Mouse (Mus musculus) midbrain, embryonic 16.5 days (tissue): ENCODE results near the gene Adck2. TPM values are rescaled to one million over a fixed set of nuclear protein-coding genes. Genes with fewer than 3 reads are reported as not detected.

Experiments
- ATAC-seq: fragments of 200-750 bp; cut with Nextera tagmentation; 2 replicates; pipeline ENCODE4 v1.8.0; 2017; ENCODE audit warnings: moderate TSS enrichment
- H3K27ac ChIP-seq: fragments of 300-500 bp; sonication (generic); 2 replicates; pipeline ENCODE4 v1.5.1; 2014; ENCODE audit warnings: mild to moderate bottlenecking, low read length, mixed read lengths
- H3K27me3 ChIP-seq: fragments of 300-500 bp; sonication (generic); 2 replicates; pipeline ENCODE4 v1.6.1; 2014; ENCODE audit warnings: low read depth, low read length, mixed read lengths; ENCODE audit not compliant: control insufficient read depth, insufficient read depth
- H3K36me3 ChIP-seq: fragments of 300-500 bp; sonication (generic); 2 replicates; pipeline ENCODE4 v1.6.1; 2014; ENCODE audit warnings: mild to moderate bottlenecking, low read length, moderate library complexity, mixed read lengths; ENCODE audit not compliant: control insufficient read depth, insufficient read depth
- H3K4me1 ChIP-seq: fragments of 300-500 bp; sonication (generic); 2 replicates; pipeline ENCODE4 v1.6.1; 2014; ENCODE audit warnings: mild to moderate bottlenecking, low read length, mixed read lengths; ENCODE audit not compliant: control insufficient read depth, insufficient read depth
- H3K4me2 ChIP-seq: fragments of 300-500 bp; sonication (generic); 2 replicates; pipeline ENCODE4 v1.6.1; 2014; ENCODE audit warnings: mild to moderate bottlenecking, low read length, mixed read lengths
- H3K4me3 ChIP-seq: fragments of 300-500 bp; sonication (generic); 2 replicates; pipeline ENCODE4 v1.5.1; 2014; ENCODE audit warnings: low read depth, mild to moderate bottlenecking, low read length, moderate library complexity, mixed read lengths
- H3K9ac ChIP-seq: fragments of 300-500 bp; sonication (generic); 2 replicates; pipeline ENCODE4 v1.6.1; 2014; ENCODE audit warnings: low read depth, low read length, mixed read lengths
- H3K9me3 ChIP-seq: fragments of 300-500 bp; sonication (generic); replicated peaks from 2 replicates; pipeline ENCODE4 v1.6.1; 2014; ENCODE audit warnings: mild to moderate bottlenecking, low read length, mixed read lengths; ENCODE audit not compliant: control insufficient read depth, poor library complexity, severe bottlenecking
- WGBS: fragments of 180-500 bp; shearing (Covaris S2); extraction: QIAGEN DNeasy Blood & Tissue Kit; methylation state at CpG from one replicate; pipeline ENCODE4 v1.1.7; 2014; 5-methylcytosine and 5-hydroxymethylcytosine counted together
- polyA plus RNA-seq: library from polyadenylated mRNA; unstranded; fragments of >200 nt; fragmentation: Nextera tagmentation; extraction: Ambion mirVana; gene quantifications from 2 replicates; pipeline ENCODE4 v1.2.1, GENCODE M21; 2015

Gene Adck2
- polyA plus RNA-seq, 1 experiment from 2014 or later: 50.3 TPM

DNA sequence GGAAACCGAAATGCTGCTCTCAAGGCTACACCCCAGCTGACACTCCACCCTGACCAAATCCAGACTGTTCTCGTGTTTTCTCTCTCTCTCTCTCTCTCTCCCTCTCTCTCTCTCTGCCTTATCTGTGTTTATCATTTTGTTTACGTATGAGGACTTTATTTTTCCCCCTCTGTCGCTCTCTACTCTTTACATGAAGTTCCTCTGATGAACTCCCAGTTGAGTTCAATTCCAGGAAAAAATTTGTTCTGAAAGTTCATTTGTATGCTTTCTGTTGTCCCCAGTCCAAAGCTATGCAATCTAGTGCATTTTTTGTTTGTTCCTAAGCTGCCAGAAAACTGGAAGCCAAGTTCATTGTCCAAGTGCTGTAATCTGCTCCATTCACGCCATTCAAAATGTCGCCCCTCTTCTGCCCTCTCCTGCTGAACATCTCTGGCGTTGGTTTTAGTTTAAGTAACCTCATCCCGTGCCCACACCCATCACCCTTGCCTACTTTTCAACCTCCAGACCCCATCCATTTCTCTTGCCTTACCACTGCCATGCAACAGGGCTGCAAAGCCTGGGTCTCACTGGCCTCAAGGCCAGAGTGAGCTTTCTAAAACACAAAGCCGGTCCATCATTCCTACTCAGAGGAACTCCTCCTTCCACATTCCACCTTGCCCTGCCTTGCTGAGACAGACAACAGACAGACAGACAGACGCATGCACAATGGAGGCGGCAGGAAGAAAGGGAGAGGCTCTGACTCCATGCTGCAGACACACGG lies 18.6 kb upstream of the Adck2 start:
- Histone ChIP-seq H3K27ac (0 out of 2 replicates have a peak overlapping the region, but pooled peaks have one; percentile 11), H3K9ac (peak overlapping the region; percentile 41; the same call in 1 of the 2 replicates), H3K27me3 (no peaks in the 10 kb centered on the region), H3K4me1 (peaks cover 29% of the 10 kb centered on the region), H3K9me3 (no peaks in the 10 kb centered on the region), H3K36me3 (peaks cover 4% of the 10 kb centered on the region; the same call in 1 of the 2 replicates), H3K4me3 (peak overlapping the region; percentile 19), H3K4me2 (peak overlapping the region; percentile 68)
- WGBS: 43% methylated on average over 12 of the region's 12 CpGs
- no peak for ATAC-seq

DNA sequence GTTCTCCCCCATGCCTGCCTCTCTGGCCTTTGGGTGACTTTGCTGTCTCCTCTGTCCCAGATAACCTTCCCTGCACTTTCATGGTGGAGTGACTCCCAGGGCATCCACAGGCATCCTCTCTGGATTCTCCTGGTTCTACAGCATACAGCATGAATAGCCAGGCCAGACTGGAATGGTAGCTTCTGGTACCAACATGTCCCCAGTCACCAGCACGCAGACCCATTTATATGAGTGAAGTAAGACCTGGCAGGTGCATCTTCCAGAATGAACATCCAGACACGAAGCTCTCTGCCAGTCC lies 18.1 kb upstream of the Adck2 start:
- Histone ChIP-seq H3K36me3 (peaks cover 4% of the 10 kb centered on the region; the same call in 1 of the 2 replicates), H3K27me3 (no peaks in the 10 kb centered on the region), H3K27ac (no peak overlapping the region), H3K4me2 (peak overlapping the region; percentile 68), H3K4me1 (peaks cover 29% of the 10 kb centered on the region), H3K4me3 (peak overlapping the region; percentile 19), H3K9ac (peak overlapping the region; percentile 41; the same call in 1 of the 2 replicates), H3K9me3 (no peaks in the 10 kb centered on the region)
- no peak for ATAC-seq
- WGBS: 54% methylated on average over 2 of the region's 2 CpGs

DNA sequence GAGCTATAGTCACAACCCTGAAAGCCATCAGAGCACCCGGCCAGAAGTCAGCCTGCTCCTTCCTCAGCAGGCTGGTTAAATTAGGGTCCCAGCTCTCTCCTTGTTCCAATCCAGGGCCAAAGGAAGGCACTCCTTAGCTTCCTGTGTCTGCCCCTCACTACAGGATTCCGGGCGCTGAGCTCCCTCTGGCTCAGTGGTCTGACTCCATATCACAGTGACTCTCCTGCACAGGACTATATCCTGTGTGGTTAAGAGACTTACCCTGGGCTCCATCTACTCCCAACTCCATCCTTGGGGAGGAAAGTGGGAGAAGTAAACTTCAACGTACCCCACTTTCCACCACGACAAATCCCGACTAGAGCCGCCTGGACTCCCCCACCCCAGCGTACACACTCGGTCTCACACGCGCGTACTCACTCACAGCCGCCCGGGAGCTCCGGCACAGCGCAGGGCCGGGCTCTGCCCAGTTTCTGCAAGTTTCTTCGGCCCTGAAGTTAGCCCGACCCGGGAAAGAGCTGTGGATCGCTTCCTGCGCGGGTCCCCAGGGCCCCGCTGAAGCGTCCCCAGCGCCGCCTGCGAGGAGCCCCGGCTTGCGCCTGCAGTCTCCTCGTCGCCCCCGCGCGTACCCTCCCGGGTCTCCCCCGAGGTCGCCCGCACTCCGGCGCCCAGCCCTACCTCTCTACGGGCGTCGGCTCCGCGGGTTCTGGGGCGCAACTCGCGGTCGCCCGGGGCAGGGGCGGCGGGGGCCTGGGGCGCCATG lies 16.6 kb upstream of the Adck2 start:
- H3K27ac ChIP-seq: peak overlapping the region; percentile 92
- ATAC-seq: peak; percentile 65
- peaks cover 4% of the 10 kb centered on the region; the same call in 1 of the 2 replicates for H3K36me3 ChIP-seq
- H3K4me2 ChIP-seq: peak overlapping the region; percentile 68
- H3K9me3 ChIP-seq: no peaks in the 10 kb centered on the region
- no peaks in the 10 kb centered on the region for H3K27me3 ChIP-seq
- H3K4me3 ChIP-seq: peak overlapping the region; percentile 63
- peak overlapping the region; percentile 82 for H3K9ac ChIP-seq
- H3K4me1 ChIP-seq: peaks cover 29% of the 10 kb centered on the region
- under 1% methylated on average over 51 of the region's 54 CpGs for WGBS

DNA sequence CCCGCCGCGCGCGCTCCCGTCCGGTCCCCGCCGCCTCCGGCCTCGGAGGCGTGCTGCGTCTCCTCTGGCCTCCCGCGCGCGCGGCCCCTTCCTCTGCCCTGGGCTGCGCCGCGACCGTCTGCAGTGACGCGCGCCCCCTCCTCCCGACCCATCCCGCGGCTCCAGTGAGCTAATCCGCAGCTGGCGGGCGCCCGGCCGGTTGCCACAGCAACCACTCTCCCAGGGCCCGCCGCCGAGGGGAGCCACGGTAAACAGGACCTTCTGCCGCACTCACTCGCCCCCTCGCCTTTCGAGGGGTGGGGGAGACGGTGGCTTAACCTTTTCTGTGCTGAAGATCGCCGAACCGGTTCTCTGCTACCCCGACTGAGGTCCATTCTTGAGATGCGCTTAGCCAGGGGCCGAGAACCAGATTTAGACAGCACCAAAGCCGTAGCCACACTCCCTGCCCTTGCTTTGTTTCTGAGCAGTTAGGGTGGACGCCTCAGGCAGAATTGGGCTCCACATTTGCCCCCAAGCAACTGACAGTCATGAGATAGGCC lies 15.9 kb upstream of the Adck2 start, which contains the start of gene Dennd2a:
Gene Dennd2a, minus strand, starts transcription at position 145 of the 539 bp plus-strand sequence.
- WGBS: under 1% methylated on average over 47 of the region's 50 CpGs
- peak within 1 kb of the TSS; percentile 82 for H3K9ac ChIP-seq
- peak within 1 kb of the TSS; percentile 63 for H3K4me3 ChIP-seq
- ATAC-seq: peak; percentile 94
- peak within 1 kb of the TSS; percentile 92 for H3K27ac ChIP-seq
- peaks cover 31% of the 10 kb centered on the region for H3K4me1 ChIP-seq
- peaks cover 4% of the 10 kb centered on the region; the same call in 1 of the 2 replicates for H3K36me3 ChIP-seq
- H3K27me3 ChIP-seq: no peaks in the 10 kb centered on the region
- H3K4me2 ChIP-seq: peak within 1 kb of the TSS; percentile 68
- no peaks in the 10 kb centered on the region for H3K9me3 ChIP-seq

DNA sequence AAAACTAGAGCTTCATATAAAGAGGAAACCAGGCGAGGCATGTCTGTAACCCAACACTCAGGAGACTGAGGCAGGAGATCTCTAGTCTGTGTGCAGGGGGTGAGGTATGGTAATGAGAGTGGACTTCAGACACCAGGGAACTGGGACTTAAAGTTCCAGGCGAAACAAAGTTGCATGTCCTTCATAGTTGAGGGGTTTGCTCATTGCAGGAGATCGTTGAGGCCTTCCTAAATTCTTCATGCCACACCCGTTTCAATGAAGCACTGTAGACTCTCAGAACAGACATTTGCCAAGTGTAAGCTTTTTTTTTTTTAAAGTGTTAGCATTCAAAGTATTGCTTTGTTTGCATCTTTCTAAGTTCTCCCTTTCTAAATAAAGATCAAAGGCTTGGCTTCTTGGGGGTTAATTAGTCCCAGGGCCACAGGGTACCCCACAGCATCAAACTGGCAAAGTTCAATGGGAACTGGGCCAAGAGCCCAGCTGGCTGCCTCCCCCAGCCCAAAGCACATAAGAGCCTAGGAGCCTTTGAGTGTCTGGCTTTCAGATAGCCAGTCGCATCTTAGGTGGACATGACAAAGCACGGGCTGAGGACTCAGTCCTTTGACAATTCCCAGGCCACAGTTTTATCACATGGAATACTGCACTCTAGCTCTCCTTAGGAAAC lies 14.3 kb upstream of the Adck2 start:
- no peak for ATAC-seq
- Histone ChIP-seq H3K4me3 (no peak overlapping the region), H3K27me3 (no peaks in the 10 kb centered on the region), H3K9me3 (no peaks in the 10 kb centered on the region), H3K36me3 (no peaks in the 10 kb centered on the region), H3K27ac (no peak overlapping the region), H3K4me1 (peaks cover 31% of the 10 kb centered on the region), H3K9ac (no peak overlapping the region), H3K4me2 (no peak overlapping the region)
- WGBS: 44% methylated on average over 6 of the region's 6 CpGs

DNA sequence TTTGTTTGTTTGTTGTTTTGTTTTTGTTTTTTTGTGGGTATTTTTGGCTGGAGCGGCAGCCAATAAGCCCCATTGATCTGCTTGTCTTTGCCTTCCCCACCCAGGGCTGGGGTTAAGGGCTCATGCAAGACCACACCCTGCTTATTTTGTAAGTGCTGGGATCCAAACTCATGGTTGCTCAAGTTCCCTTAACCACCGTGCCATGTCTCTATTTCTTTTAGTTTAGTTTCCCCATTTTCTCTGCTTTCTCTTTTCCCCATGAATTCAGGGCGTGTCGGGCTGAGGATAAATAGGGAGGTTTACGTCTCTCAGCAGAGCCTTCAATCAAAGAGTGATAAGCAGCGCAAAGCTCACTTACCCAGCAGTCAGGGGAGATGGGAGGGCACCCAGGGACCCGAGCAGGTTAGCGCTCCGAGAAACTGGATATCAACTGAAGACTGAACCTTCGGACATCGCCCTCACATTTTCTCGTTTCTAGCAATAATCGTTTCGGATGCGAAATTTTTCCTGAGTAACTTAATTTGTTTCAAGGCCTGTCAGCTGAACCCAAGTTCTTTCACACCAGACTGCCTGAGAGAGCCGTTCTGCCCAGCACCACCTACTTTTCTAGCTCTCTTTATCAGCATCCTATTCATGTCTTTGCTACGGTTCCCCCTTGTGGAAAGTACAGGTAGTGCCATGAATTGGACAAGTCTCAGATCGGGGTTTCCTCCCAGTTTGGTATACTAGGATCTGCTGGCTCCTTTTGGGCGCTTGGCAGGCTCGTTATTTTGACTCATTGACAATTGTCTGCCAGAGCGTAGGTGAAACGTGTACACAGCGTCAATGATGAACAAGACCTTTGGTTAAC lies 11.3 kb upstream of the Adck2 start:
- Histone ChIP-seq H3K27ac (no peak overlapping the region), H3K9me3 (no peaks in the 10 kb centered on the region), H3K4me2 (peak overlapping the region; percentile 40), H3K4me1 (peaks cover 9% of the 10 kb centered on the region; the same call in 1 of the 2 replicates), H3K9ac (no peak overlapping the region), H3K27me3 (no peaks in the 10 kb centered on the region), H3K4me3 (no peak overlapping the region), H3K36me3 (no peaks in the 10 kb centered on the region)
- WGBS: 18% methylated on average over 23 of the region's 23 CpGs
- ATAC-seq: peak; percentile 29; the same call in 1 of the 2 replicates

DNA sequence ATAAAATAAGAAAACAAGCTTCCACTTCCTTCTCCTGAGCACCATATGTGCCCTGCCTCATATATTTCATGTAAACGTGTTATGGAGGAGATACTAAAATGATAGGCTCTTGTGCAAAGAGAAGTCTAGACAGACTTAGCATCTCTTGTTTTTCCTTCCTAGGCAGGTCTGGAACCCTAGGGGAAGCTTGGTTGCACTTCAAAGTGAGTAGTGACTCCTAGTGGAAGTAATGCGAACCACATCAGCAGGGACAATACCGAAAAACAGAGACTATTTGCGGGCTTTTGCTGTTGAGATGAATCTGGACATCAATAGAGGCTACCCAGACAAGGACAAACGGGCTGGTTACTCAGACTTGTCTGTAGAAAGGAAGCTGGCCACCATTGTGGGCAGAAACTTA lies 6.1 kb upstream of the Adck2 start:
- H3K9me3 ChIP-seq: no peaks in the 10 kb centered on the region
- no peak overlapping the region for H3K4me3 ChIP-seq
- H3K27me3 ChIP-seq: no peaks in the 10 kb centered on the region
- no peaks in the 10 kb centered on the region for H3K36me3 ChIP-seq
- H3K4me1 ChIP-seq: no peaks in the 10 kb centered on the region
- no peak overlapping the region for H3K27ac ChIP-seq
- no peak for ATAC-seq
- H3K9ac ChIP-seq: no peak overlapping the region
- H3K4me2 ChIP-seq: no peak overlapping the region
- WGBS: 10% methylated on average over 5 of the region's 5 CpGs

DNA sequence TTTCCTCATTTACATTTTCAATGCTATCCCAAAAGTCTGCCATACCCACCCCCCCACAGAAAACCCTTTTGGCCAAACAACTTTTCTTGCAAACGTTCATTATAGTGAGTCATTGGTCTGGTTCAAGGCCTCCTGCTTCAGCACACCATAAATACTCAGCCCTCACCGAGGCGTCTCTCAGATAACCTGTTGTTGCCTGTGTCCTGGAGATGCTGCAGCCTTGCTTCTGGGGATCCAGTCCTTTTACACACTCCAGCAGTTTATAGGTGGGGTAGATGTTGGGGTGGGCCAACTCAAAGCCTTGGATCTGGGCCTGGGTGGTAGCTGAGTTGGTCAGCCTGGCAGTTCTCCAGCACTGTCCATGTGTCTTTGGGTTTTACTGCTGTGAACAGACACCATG lies 3.2 kb upstream of the Adck2 start:
- no peak overlapping the region for H3K4me3 ChIP-seq
- H3K4me1 ChIP-seq: peaks cover 13% of the 10 kb centered on the region
- no peak overlapping the region for H3K9ac ChIP-seq
- 83% methylated on average over 3 of the region's 3 CpGs for WGBS
- H3K27ac ChIP-seq: no peak overlapping the region
- H3K27me3 ChIP-seq: no peaks in the 10 kb centered on the region
- no peaks in the 10 kb centered on the region for H3K36me3 ChIP-seq
- no peak for ATAC-seq
- no peak overlapping the region for H3K4me2 ChIP-seq
- H3K9me3 ChIP-seq: no peaks in the 10 kb centered on the region
